Mouse (Mus musculus): ENCODE measurements around the gene Trp63.
"Not testable (repeated sequence)": the region's sequence is repeated elsewhere in the genome, so short reads cannot be mapped to it uniquely, and the experiment has no call there.

Trp63 gene

DNA sequence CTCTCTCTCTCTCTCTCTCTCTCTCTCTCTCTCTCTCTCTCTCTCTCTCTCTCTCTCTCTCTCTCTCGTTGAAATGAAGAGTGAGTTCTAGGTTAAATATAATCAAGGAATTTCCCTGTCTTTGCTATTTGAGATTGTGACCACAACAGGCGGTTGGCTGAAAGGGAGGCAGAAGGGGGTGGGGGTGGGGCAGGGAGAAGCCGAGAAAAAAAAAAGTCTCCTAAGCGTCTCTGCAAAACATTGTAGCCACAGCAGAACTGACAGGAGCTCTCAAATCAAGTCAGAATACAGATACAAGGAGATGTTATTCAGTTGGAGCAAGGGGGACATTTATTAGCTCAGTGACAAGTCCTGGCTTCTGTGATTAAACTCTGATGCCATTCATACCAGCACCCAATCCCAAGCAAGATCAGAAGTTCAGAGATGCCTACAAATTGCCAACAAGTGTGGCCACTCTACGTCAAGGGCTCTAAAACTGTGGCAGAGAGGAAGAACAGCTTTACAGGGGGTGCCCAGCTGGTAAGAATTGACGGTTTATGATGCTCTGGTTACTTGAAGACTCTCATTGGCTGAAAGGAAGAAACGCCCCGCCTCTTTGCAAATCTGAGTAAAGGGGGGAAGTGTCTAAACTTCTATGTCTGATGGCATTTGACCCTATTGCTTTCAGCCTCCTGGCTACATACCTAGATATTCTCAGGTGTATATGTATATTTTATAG, at the start of gene Trp63:
Gene Trp63, plus strand, starts transcription at position 233 of the 718 bp plus-strand sequence.
- DNase-seq (ENCODE audit: low spot score in 2 of 2) = no peak

DNA sequence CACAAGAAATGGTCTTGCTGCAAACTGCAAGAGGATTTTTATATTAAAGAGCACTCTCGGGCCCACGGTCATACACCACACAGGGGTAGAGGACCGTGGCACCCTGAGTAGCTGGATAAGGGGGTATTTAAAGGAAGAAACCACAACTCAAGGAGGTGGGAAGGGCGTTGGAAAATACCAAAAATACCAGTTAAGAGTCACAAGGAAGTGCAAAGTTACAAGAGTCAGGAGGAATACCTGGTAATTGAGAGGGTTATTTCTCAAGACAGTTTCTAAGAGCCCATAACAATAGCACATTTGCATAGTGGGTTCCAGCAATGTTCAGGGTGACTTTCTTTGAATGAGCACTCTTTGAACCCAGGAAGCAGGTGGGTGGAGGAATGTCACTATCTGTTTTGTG, 38.8 kb upstream of the Trp63 start:
- not testable (repeated sequence) for DNase-seq (ENCODE audit: low spot score in 2 of 2)

DNA sequence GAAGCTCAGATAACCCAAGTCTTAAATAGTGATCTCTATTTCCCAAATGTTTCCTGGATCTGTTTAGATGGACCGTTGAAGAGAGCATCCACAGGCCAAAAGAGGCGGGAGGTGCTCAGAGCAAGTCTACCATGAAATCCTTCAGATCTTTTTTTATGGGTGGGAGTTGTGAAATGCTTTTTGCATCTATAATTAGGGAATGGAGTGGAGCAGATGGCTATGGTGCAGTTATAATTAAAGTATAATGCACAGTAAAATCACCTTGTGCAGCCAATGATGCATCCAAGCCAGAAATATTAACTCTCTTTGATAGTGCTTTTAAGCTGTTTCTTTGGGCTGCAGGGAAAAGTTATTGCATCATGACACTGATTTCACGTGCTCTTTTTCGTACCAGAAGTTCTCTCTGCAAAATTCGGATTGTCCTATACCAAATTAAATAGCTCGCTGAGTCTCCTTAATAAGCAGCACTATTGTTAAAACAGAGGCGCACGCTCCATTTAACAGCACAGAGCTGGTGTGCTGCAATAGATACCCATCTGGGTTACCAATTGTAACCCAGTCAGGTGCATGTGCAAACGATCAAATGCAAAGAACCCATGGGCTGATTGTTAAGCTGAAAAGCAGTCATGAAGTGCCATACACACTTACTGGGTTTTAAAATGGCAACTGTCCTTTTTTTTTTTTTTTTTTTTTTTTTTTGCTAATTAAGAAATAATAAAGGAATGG, 22.9 kb upstream of the Trp63 start:
- no peak for DNase-seq (ENCODE audit: low spot score in 2 of 2)

- no peak for DNase-seq (ENCODE audit: low spot score in 2 of 2)
Measured at GRCm38 (mm10) chr16:25663116-25663515, 20.4 kb upstream of the Trp63 start.

DNA sequence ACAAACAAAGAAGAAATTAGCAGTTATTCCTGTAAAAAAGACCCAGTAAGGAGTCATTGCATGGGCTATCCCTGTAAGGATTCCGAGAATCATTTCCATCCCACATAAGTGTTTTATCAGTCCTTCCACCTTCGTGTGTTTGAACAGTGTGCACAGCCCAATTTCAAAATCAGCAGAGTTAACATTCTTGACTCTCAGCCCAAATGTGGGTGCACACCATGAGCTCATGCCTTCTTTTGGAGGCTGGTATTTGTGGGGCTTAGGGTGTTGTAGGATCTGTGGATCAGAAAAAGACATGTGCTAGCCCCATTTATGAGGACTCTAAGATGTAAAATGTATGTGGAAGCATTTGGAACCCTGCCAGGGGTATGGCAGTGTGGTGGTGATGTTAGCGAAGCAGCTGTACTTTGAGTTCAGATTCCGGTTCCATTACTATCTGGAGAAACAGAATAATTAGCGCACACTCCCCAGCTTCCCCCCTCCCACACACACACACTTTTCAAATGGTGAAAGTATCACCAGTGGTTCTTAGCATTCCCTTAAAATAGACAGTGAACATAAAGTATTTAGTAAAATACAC, 9.6 kb upstream of the Trp63 start:
- DNase-seq (ENCODE audit: low spot score in 2 of 2) = no peak

- no peak for DNase-seq (ENCODE audit: low spot score in 2 of 2)
Measured at GRCm38 (mm10) chr16:25680369-25680768, 3.2 kb upstream of the Trp63 start.

- DNase-seq (ENCODE audit: low spot score in 2 of 2) = no peak
Measured at GRCm38 (mm10) chr16:25682533-25682932, 1.0 kb upstream of the Trp63 start.

- DNase-seq (ENCODE audit: low spot score in 2 of 2) = no peak
Measured at GRCm38 (mm10) chr16:25684572-25684971, 1.0 kb downstream of the Trp63 start.

GRCm38 (mm10) chr16:25690612-25691011, 7.0 kb downstream of the Trp63 start:
- no peak for DNase-seq (ENCODE audit: low spot score in 2 of 2)

DNA sequence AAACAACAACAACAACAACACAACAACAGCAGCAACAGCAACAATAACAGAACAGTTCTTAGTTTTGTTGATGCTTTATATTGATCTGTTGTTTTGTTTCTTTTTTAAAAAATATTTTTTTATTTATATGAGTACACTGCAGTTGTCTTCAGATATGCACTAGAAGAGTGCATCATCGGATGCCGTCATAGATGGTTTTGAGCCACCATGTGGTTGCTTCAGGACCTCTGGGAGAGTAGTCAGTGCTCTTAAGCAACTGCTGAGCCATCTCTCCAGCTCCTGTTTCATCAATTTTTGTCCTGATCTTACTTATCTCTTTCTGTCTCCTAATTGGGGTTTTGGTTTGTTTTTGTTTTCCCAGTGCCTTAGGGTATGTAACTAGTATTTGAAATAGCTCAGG, 17.7 kb downstream of the Trp63 start:
- DNase-seq (ENCODE audit: low spot score in 2 of 2) = no peak

GRCm38 (mm10) chr16:25706260-25706659, 22.7 kb downstream of the Trp63 start:
- DNase-seq (ENCODE audit: low spot score in 2 of 2) = no peak

DNA sequence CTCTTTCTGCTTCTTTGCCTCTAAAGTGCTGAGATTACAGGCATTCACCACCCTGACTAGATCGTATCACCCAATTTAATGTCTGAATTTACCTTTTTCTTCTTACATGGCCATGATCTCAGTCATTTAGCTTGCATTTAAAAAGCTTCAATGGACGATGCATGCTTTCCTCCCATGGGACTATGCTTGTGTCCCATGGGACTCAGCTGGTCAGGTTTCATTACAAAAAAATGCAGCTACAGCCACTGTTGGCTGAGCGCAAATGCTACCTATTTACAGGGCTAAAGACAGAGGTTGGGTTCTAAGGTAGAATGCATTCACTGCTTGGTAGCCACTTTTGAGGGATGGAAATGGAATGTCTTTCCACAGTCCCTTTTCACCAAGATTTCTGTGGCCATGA, 32.2 kb downstream of the Trp63 start:
- DNase-seq (ENCODE audit: low spot score in 2 of 2) = no peak

GRCm38 (mm10) chr16:25723131-25723530, 39.6 kb downstream of the Trp63 start:
- no peak for DNase-seq (ENCODE audit: low spot score in 2 of 2)

DNA sequence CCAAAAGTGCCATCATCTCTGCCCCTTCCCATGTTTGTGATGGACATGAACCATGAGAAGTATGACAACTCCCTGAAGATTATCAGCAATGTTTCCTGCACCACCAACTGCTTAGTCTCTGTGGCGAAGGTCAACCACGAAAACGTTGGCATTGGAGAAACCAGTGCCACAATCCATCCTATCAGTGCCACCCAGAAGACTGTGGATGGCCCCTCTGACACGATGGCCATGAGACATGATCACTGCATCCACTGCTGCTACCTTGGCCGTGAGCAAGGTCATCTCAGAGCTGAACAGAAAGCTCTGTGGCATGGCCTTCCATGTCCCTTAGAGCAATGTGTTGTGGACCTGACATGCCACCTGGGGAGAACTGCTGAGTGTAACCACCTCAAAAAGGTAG, 43.4 kb downstream of the Trp63 start:
- no peak for DNase-seq (ENCODE audit: low spot score in 2 of 2)

GRCm38 (mm10) chr16:25727957-25728506, 44.5 kb downstream of the Trp63 start:
- no peak for DNase-seq (ENCODE audit: low spot score in 2 of 2)

DNA sequence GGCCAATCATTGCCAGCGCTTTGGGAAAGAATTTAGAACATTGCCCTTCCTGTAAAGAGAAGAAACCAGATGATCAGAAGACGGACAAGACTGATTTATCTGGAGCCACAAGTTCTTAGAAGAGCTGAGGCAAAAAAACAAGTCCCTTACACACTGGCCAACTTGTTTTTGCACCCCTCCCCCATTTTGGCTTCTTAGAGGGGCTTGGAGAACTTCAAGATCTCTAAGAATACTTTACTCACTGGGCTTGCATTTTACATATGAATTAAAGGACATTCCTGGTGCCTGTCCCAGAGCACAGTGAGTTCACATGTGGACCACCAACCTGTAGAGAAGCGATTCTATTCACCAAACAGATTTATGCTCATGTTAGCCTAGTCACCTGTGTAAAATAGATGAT, 53.3 kb downstream of the Trp63 start:
- no peak for DNase-seq (ENCODE audit: low spot score in 2 of 2)

GRCm38 (mm10) chr16:25737623-25738050, 54.1 kb downstream of the Trp63 start:
- DNase-seq (ENCODE audit: low spot score in 2 of 2) = no peak

DNA sequence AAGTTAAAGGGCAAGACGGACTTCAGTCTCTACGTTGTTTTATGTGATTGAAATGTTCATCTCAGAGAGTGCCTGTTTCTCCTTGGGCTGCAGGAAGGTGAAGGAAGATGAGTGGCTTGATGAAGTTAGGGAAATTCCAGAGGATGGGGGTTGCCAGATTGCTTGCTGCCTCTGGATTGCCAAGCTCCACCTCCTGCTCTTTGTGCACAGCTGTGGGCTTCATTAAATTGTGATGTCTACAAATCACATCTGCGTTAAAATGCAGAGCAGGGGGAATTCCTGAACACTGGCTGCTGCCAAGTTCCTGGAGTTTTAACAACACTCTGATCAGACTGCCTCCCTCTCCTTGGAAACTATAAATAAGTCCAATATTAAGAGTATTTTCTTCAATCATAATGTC, 63.2 kb downstream of the Trp63 start:
- no peak for DNase-seq (ENCODE audit: low spot score in 2 of 2)

DNA sequence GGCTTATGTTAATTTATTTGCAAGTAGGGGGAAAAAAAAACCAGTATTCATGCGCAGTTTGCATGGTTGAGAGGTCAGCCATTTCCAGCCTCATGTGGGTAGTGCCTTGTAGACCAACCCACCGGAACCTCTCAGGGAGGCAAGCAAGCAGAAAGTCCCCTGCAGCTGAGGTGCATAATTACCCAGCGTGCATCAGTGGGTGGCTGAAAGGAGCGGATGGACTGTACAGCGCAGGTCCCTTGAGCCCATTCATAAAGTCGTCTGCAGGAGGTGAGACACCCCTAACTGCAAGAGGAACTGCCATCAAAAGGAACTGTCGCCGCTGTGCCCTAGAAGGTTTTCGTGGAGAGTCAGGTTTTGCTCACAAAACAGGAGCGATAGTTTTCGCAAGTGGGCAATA, 68.3 kb downstream of the Trp63 start:
- DNase-seq (ENCODE audit: low spot score in 2 of 2) = no peak

- no peak for DNase-seq (ENCODE audit: low spot score in 2 of 2)
Measured at GRCm38 (mm10) chr16:25758108-25758507, 74.5 kb downstream of the Trp63 start.

DNA sequence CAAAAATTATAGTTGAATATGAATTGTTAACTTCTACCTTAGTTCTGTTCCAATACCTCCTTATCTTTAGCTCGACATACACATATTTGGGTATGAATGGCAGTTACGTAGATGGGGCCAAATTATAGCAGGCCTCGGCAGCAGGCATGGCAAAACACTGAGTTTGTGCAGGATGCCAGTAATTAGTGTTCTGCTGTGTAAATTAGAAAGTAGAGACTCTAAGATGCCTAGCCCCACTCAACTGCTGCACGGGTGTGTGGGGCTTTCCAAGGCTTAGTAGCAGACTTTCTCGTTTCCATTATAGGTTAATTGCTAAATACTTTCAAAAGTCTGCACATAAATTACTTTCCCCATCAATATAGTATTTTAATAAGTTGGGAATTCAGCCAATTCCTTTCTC, 82.0 kb downstream of the Trp63 start:
- no peak for DNase-seq (ENCODE audit: low spot score in 2 of 2)

GRCm38 (mm10) chr16:25774611-25775010, 91.0 kb downstream of the Trp63 start:
- DNase-seq (ENCODE audit: low spot score in 2 of 2) = no peak

GRCm38 (mm10) chr16:25777501-25777900, 93.9 kb downstream of the Trp63 start:
- no peak for DNase-seq (ENCODE audit: low spot score in 2 of 2)

Measured in spleen, postnatal 14 days (tissue).